Mouse (Mus musculus) embryonic fibroblast, embryonic 13.5 days (primary cell): ENCODE measurements around the gene Vmn2r10.

ENCODE experiments used
- CTCF ChIP-seq: IDR thresholded peaks from 2 replicates; pipeline ENCODE4 v1.5.1; 2011; ENCODE audit warnings: mild to moderate bottlenecking, control low read depth, low read length, moderate library complexity, borderline replicate concordance; ENCODE audit not compliant: insufficient read depth
- POLR2A ChIP-seq: IDR thresholded peaks from 2 replicates; pipeline ENCODE4 v1.6.1; 2011; ENCODE audit warnings: low read depth, mild to moderate bottlenecking, control low read depth, low read length, moderate library complexity

GRCm38 (mm10) chr5:108988924-108989323 is 17.4 kb downstream of the Vmn2r10 start:
- TF ChIP-seq CTCF: no peak
- TF ChIP-seq POLR2A: no peak
